Mouse (Mus musculus): ENCODE results near the gene Gm884.
"Not testable (repeated sequence)": the region's sequence is repeated elsewhere in the genome, so short reads cannot be mapped to it uniquely, and the experiment has no call there.

The Gm884 gene

GRCm38 (mm10) chr11:103634806-103635205, 13.9 kb upstream of the Gm884 start:
- DNase-seq (ENCODE audit: low read depth, low spot score) = no peak

- peak; percentile 47 for DNase-seq (ENCODE audit: low read depth, low spot score)
Observed at GRCm38 (mm10) chr11:103627453-103627852, 6.5 kb upstream of the Gm884 start.

- DNase-seq (ENCODE audit: low read depth, low spot score) = peak; percentile 80
Observed at GRCm38 (mm10) chr11:103610772-103611171, 10.2 kb downstream of the Gm884 start.

- DNase-seq (ENCODE audit: low read depth, low spot score) = peak; percentile 21
Observed at GRCm38 (mm10) chr11:103606611-103607010, 14.3 kb downstream of the Gm884 start.

GRCm38 (mm10) chr11:103578339-103578738, 42.6 kb downstream of the Gm884 start:
- no peak for DNase-seq (ENCODE audit: low read depth, low spot score)

- DNase-seq (ENCODE audit: low read depth, low spot score) = no peak
Observed at GRCm38 (mm10) chr11:103556021-103556420, 64.9 kb downstream of the Gm884 start.

- DNase-seq (ENCODE audit: low read depth, low spot score) = not testable (repeated sequence)
Observed at GRCm38 (mm10) chr11:103534973-103535372, 86.0 kb downstream of the Gm884 start.

GRCm38 (mm10) chr11:103512111-103512510, 108.8 kb downstream of the Gm884 start:
- no peak for DNase-seq (ENCODE audit: low read depth, low spot score)

- no peak for DNase-seq (ENCODE audit: low read depth, low spot score)
Observed at GRCm38 (mm10) chr11:103504497-103504896, 116.4 kb downstream of the Gm884 start, which contains the start of gene Lrrc37a. Lrrc37a (minus strand) TSS chr11:103504597.

Measured in ZHBTc4 (cell line).